Mouse (Mus musculus) liver, embryonic 14.5 days (tissue): ENCODE measurements at regions not wholly inside any gene's neighbourhood (a gene's known extent, or its start where the extent isn't known, plus 50 kb on each side); places are given as distances from the start of the nearest gene placed in this dataset.

Experiments used
- CTCF ChIP-seq: IDR thresholded peaks from 2 replicates; pipeline ENCODE4 v1.5.1; 2016; ENCODE audit warnings: antibody characterized with exemption, low read depth, control low read depth
- EP300 ChIP-seq: IDR thresholded peaks from 2 replicates; pipeline ENCODE4 v1.6.1; 2016; ENCODE audit warnings: antibody characterized with exemption, low read depth

- no peak for TF ChIP-seq CTCF
- TF ChIP-seq EP300, result no peak
Measured at GRCm38 (mm10) chr4:71953441-71953840, 195.7 kb upstream of the Gm11232 start.
